In genomic region chr17:87601456-87602259, GRCm38 (mm10) we compare ENCODE assay signal across 7 mouse cellular contexts. TPM values are rescaled to one million over a fixed set of nuclear protein-coding genes. Genes with fewer than 3 reads are reported as not detected.
DNase-seq lines count a peak whose midpoint lies in the region; ATAC-seq and TF ChIP-seq lines count a peak whose summit lies in the region.

No protein-coding gene starts in this region.

- peak in 1 of 2 experiments; percentile 27 for DNase-seq in layer of hippocampus, adult 2 months (ENCODE audit: low spot score in 2 of 2)
- no peak for DNase-seq in layer of hippocampus, adult 9-10 months (ENCODE audit: low spot score)
- peak; percentile 31 for DNase-seq in MEL (ENCODE audit: low read depth, low spot score)
- peak; percentile 51 to 56 for DNase-seq in kidney, postnatal 25 days
- no peak for DNase-seq in cerebellum, adult 11 months

- 0 out of 2 replicates have a peak, but pooled peaks have one; percentile 34 for ATAC-seq in monocyte, adult 5-6 weeks (replicated peaks; ENCODE audit: insufficient number of reproducible peaks, low FRiP score, low TSS enrichment, poor library complexity, severe bottlenecking)

- no peak overlapping the region for H3K27ac ChIP-seq in layer of hippocampus, adult 2 months
- no peak overlapping the region for H3K27ac ChIP-seq in MEL (ENCODE audit: control insufficient read depth, low read depth, low read length)
- no peak overlapping the region for H3K27ac ChIP-seq in cortical plate, adult 2 months (ENCODE audit: insufficient read depth, low read length)

- no peaks in the 10 kb centered on the region for H3K9me3 ChIP-seq in MEL (replicated peaks; ENCODE audit: insufficient read depth, low read length)

- no peak for TF ChIP-seq POLR2A in MEL (IDR thresholded peaks at IDR 0.05; ENCODE audit: control insufficient read depth in 1 of 2, insufficient read depth in 1 of 2, low read depth in 1 of 2, low read length in 2 of 2, poor library complexity in 1 of 2)
- TF ChIP-seq POLR2A in cortical plate, adult 2 months (IDR thresholded peaks at IDR 0.05; ENCODE audit: extremely low read depth, insufficient read depth, low read length) = no peak

- H3K36me3 ChIP-seq in MEL (ENCODE audit: control insufficient read depth in 1 of 2, insufficient read depth in 2 of 2, low read length in 2 of 2) = no peaks in the 10 kb centered on the region; a peak in 1 of 4 replicates

- no peak overlapping the region for H3K4me3 ChIP-seq in layer of hippocampus, adult 2 months
- peak overlapping the region; percentile 27 to 40; a peak in 3 of 4 replicates for H3K4me3 ChIP-seq in MEL (ENCODE audit: control insufficient read depth in 1 of 2, insufficient read depth in 1 of 2, low read depth in 2 of 2, low read length in 2 of 2)
- H3K4me3 ChIP-seq in cortical plate, adult 2 months (ENCODE audit: insufficient read depth, low read length) = no peak overlapping the region

- H3K4me1 ChIP-seq in MEL (ENCODE audit: control insufficient read depth in 1 of 2, insufficient read depth in 2 of 2, low read length in 2 of 2) = peaks cover 0 to 5% of the 10 kb centered on the region in 2 experiments; a peak in 1 of 4 replicates
- H3K4me1 ChIP-seq in cortical plate, adult 2 months (ENCODE audit: control insufficient read depth, insufficient read depth, low read length) = no peaks in the 10 kb centered on the region

- TF ChIP-seq EP300 in MEL (IDR thresholded peaks at IDR 0.05; ENCODE audit: low read depth in 1 of 2, low read length in 2 of 2) = no peak

- H3K9ac ChIP-seq in MEL (ENCODE audit: control insufficient read depth, low read depth, low read length, poor library complexity, severe bottlenecking) = peak overlapping the region; percentile 50

- peak; percentile 73 for TF ChIP-seq CTCF in layer of hippocampus, adult 2 months (conservative IDR thresholded peaks at IDR 0.05)
- peak; percentile 37 to 69 (median 61); a peak in 5 of 6 replicates for TF ChIP-seq CTCF in MEL (IDR thresholded peaks at IDR 0.05 in 2 of 3, conservative IDR thresholded peaks at IDR 0.05 in 1 of 3; ENCODE audit: control insufficient read depth in 1 of 3, insufficient read depth in 1 of 3, low read depth in 2 of 3, low read length in 3 of 3, poor library complexity in 1 of 3, severe bottlenecking in 1 of 3)
- TF ChIP-seq CTCF in cortical plate, adult 2 months (IDR thresholded peaks at IDR 0.05; ENCODE audit: extremely low read depth, insufficient read depth, low read length) = peak; percentile 55

- H3K27me3 ChIP-seq in MEL (ENCODE audit: control insufficient read depth in 1 of 2, insufficient read depth in 2 of 2, low read length in 2 of 2) = no peaks in the 10 kb centered on the region

- TF ChIP-seq RAD21 in MEL (IDR thresholded peaks at IDR 0.05; ENCODE audit: low read depth, low read length) = peak; percentile 38

- H3K79me2 ChIP-seq in MEL (ENCODE audit: control insufficient read depth, insufficient read depth, low read length, poor library complexity) = no peaks in the 10 kb centered on the region

TF ChIP-seq in MEL, 35 proteins besides CTCF, POLR2A, EP300 and RAD21:
- TF ChIP-seq ZNF384 (IDR thresholded peaks at IDR 0.05; ENCODE audit: low read depth, low read length) (0 out of 2 replicates have a peak, but pooled peaks have one; percentile 30), JUND (IDR thresholded peaks at IDR 0.05; ENCODE audit: low read depth, low read length) (no peak), ZC3H11A (IDR thresholded peaks at IDR 0.05; ENCODE audit: low read depth, low read length) (0 out of 2 replicates have a peak, but pooled peaks have one; percentile 13), MXI1 (IDR thresholded peaks at IDR 0.05; ENCODE audit: low read depth, low read length) (no peak), SMC3 (IDR thresholded peaks at IDR 0.05; ENCODE audit: low read depth, low read length) (peak; percentile 55), USF1 (IDR thresholded peaks at IDR 0.05; ENCODE audit: low read depth, low read length) (no peak)
TF ChIP-seq in MEL: peak in this region for 3.

RNA-seq across cellular contexts. Expression of gene Epcam, which starts 34.1 kb away (rescaled TPM):
- total RNA-seq in layer of hippocampus, adult 2 months (2021) = under 1 TPM; 0.27 to 0.46 TPM
- not detected in 2 replicates for total RNA-seq in MEL (2012; rRNA removed)
- polyA plus RNA-seq in MEL (2012; ENCODE audit: insufficient read depth in 1 of 2, insufficient read length in 2 of 2, low read depth in 1 of 2, low replicate concordance in 2 of 2, missing spikeins in 1 of 2) = not detected
- 0.19 and 0.53 TPM in 2 replicates for polyA plus RNA-seq in cortical plate, adult 2 months (2012; rRNA removed)
- total RNA-seq in monocyte, adult 5-6 weeks (2017) = 0.19 to 2.6 TPM (median 1.8 TPM) in 3 replicates

Comparison
In these comparisons a context has a peak if more than half of its experiments do, and no peak if none do; other contexts are left out.
1. DNase-seq: peak in MEL (single experiment) and kidney, postnatal 25 days (2 of 2); none in layer of hippocampus, adult 9-10 months (single experiment) and cerebellum, adult 11 months (single experiment).
2. H3K4me3 ChIP-seq: peak in MEL (2 of 2); none in layer of hippocampus, adult 2 months (single experiment) and cortical plate, adult 2 months (single experiment).
3. Peak in every context shown above with its lines, with median percentiles within 50 percentile points of each other: CTCF ChIP-seq.